Mouse (Mus musculus) embryonic facial prominence, embryonic 12.5 days (tissue): Measurements from ENCODE around the gene Pde4d. TPM values are rescaled to one million over a fixed set of nuclear protein-coding genes. Genes with fewer than 3 reads are reported as not detected.
A peak's percentile ranks its signal among the peaks of the same experiment; 100 is the strongest.

Experiments
- ATAC-seq: fragments of 200-750 bp; cut with Nextera tagmentation; 2 replicates; pipeline ENCODE4 v1.8.0; 2017; ENCODE audit not compliant: insufficient number of reproducible peaks, insufficient read depth, low FRiP score, low TSS enrichment
- H3K27ac ChIP-seq: fragments of 300-500 bp; sonication (generic); 2 replicates; pipeline ENCODE4 v1.5.1; 2016; ENCODE audit warnings: mild to moderate bottlenecking
- H3K27me3 ChIP-seq: fragments of 300-500 bp; sonication (generic); 2 replicates; pipeline ENCODE4 v1.6.1; 2016; ENCODE audit warnings: mild to moderate bottlenecking, moderate library complexity
- H3K36me3 ChIP-seq: fragments of 300-500 bp; sonication (generic); 2 replicates; pipeline ENCODE4 v1.6.1; 2016; ENCODE audit warnings: mild to moderate bottlenecking
- H3K4me1 ChIP-seq: fragments of 300-500 bp; sonication (generic); 2 replicates; pipeline ENCODE4 v1.6.1; 2016
- H3K4me2 ChIP-seq: fragments of 300-500 bp; sonication (generic); replicated peaks from 2 replicates; pipeline ENCODE4 v1.6.1; 2016; ENCODE audit warnings: mild to moderate bottlenecking, moderate library complexity
- H3K4me3 ChIP-seq: fragments of 300-500 bp; sonication (generic); 2 replicates; pipeline ENCODE4 v1.5.1; 2016; ENCODE audit warnings: mild to moderate bottlenecking
- H3K9ac ChIP-seq: fragments of 300-500 bp; sonication (generic); 2 replicates; pipeline ENCODE4 v1.6.1; 2016; ENCODE audit warnings: mild to moderate bottlenecking, moderate library complexity
- H3K9me3 ChIP-seq: fragments of 300-500 bp; sonication (generic); 2 replicates; pipeline ENCODE4 v1.6.1; 2016; ENCODE audit warnings: mild to moderate bottlenecking, moderate library complexity
- WGBS: fragments of 180-500 bp; shearing (Covaris S2); methylation state at CpG from one replicate; pipeline ENCODE4 v1.1.7; 2016; 5-methylcytosine and 5-hydroxymethylcytosine counted together
- polyA plus RNA-seq: library from polyadenylated mRNA; unstranded; fragments of >200 nt; fragmentation: Nextera tagmentation; extraction: Ambion mirVana; gene quantifications from 2 replicates; pipeline ENCODE4 v1.2.1, GENCODE M21; 2016

The Pde4d gene
- polyA plus RNA-seq, 1 experiment from 2014 or later: 20.4 TPM

DNA sequence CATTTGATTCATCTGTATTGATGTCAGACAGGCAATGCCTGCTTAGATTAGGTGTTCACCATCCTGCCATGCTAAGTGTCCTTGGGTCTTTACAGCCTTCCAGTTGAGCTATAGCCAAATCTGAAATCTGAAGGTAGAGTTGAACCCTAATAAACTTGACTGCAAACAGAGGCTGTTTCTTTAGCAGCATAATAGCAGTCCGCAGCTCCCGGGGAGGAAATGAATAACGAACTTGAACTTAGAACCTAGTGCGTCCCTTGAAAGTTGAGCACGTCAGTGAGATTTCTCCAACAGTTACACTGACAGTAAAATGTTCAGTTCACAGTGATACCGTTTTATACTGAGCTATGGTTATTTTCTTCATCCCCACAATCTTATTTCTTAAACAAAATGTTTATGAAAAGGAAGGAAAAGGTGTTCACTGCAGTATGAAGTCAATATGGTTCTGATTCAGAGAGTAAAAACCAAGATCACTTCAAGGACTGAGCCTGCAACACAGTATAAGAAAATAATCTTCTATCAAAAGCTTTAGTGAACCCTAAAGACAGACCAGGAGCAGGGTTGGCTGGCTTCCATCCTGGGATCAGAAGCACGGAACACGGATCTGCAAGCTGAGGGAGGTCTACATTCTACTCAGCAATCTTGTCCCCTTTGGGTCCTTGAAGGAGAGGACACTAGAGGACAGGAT, 1372.1 kb downstream of the Pde4d start:
- Histone ChIP-seq H3K4me2 (peak overlapping the region; percentile 56), H3K4me1 (peaks cover 43% of the 10 kb centered on the region), H3K27me3 (no peaks in the 10 kb centered on the region), H3K27ac (peak overlapping the region; percentile 97), H3K36me3 (no peaks in the 10 kb centered on the region), H3K9ac (no peak overlapping the region), H3K4me3 (peak overlapping the region; percentile 32), H3K9me3 (no peaks in the 10 kb centered on the region)
- peak; percentile 52 for ATAC-seq
- 5% methylated on average over 8 of the region's 8 CpGs for WGBS

GRCm38 (mm10) chr13:109822413-109823298, 1372.9 kb downstream of the Pde4d start:
- peaks cover 43% of the 10 kb centered on the region for H3K4me1 ChIP-seq
- ATAC-seq: peak; percentile 90
- WGBS: under 1% methylated on average over 15 of the region's 15 CpGs

GRCm38 (mm10) chr13:109823307-109824031, 1373.7 kb downstream of the Pde4d start:
- no peak overlapping the region for H3K9ac ChIP-seq
- peak overlapping the region; percentile 56 for H3K4me2 ChIP-seq
- peak overlapping the region; percentile 97 for H3K27ac ChIP-seq
- no peaks in the 10 kb centered on the region for H3K9me3 ChIP-seq
- 11% methylated on average over 11 of the region's 11 CpGs for WGBS
- H3K4me1 ChIP-seq: peaks cover 43% of the 10 kb centered on the region
- 0 out of 2 replicates have a peak, but pooled peaks have one; percentile 36 for ATAC-seq
- H3K36me3 ChIP-seq: no peaks in the 10 kb centered on the region
- H3K27me3 ChIP-seq: no peaks in the 10 kb centered on the region
- H3K4me3 ChIP-seq: no peak overlapping the region; the same call in 1 of the 2 replicates

More at GRCm38 (mm10) chr13:109822413-109823298, 1372.9 kb downstream of the Pde4d start:
- peak overlapping the region; percentile 48; the same call in 1 of the 2 replicates for H3K9ac ChIP-seq
- H3K27me3 ChIP-seq: no peaks in the 10 kb centered on the region
- peak overlapping the region; percentile 97 for H3K27ac ChIP-seq
- no peaks in the 10 kb centered on the region for H3K36me3 ChIP-seq
- H3K9me3 ChIP-seq: no peaks in the 10 kb centered on the region
- H3K4me2 ChIP-seq: peak overlapping the region; percentile 56
- H3K4me3 ChIP-seq: peak overlapping the region; percentile 32

- WGBS: 74% methylated on average over 6 of the region's 6 CpGs
- H3K36me3 ChIP-seq: no peaks in the 10 kb centered on the region
- no peak overlapping the region for H3K27ac ChIP-seq
- no peaks in the 10 kb centered on the region for H3K27me3 ChIP-seq
- no peak overlapping the region for H3K4me2 ChIP-seq
- ATAC-seq: no peak
- no peak overlapping the region for H3K9ac ChIP-seq
- no peaks in the 10 kb centered on the region for H3K9me3 ChIP-seq
- peaks cover 32% of the 10 kb centered on the region for H3K4me1 ChIP-seq
- no peak overlapping the region for H3K4me3 ChIP-seq
These were observed 1376.1 kb downstream of the Pde4d start for GRCm38 (mm10) chr13:109825891-109826290.

DNA sequence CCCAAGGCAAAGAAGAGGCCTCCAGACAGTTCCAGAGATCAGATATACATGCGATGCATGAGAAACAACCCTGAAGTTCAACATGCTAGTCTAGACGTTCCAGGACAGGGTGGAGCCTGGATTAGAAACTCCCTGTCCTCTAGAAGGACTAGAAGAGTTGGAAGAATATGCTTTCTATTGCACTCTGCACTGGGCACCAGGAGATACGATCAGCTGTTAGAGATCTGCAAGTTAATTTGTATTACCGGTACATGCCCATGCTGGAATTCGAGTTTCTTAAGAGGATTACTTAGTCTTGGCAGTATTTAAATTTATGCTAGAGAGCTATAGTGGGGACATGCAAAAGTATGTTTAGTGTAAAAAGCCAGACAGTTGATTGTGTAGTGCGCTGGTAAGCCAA, 1377.6 kb downstream of the Pde4d start:
- H3K27ac ChIP-seq: no peak overlapping the region
- ATAC-seq: no peak
- H3K36me3 ChIP-seq: no peaks in the 10 kb centered on the region
- no peaks in the 10 kb centered on the region for H3K27me3 ChIP-seq
- no peaks in the 10 kb centered on the region for H3K9me3 ChIP-seq
- 81% methylated on average over 6 of the region's 6 CpGs for WGBS
- no peak overlapping the region for H3K9ac ChIP-seq
- peaks cover 22% of the 10 kb centered on the region for H3K4me1 ChIP-seq
- H3K4me2 ChIP-seq: no peak overlapping the region
- no peak overlapping the region for H3K4me3 ChIP-seq

- Histone ChIP-seq H3K9me3 (no peaks in the 10 kb centered on the region), H3K36me3 (no peaks in the 10 kb centered on the region), H3K4me2 (no peak overlapping the region), H3K27me3 (no peaks in the 10 kb centered on the region), H3K27ac (no peak overlapping the region), H3K9ac (no peak overlapping the region), H3K4me1 (peaks cover 19% of the 10 kb centered on the region), H3K4me3 (no peak overlapping the region)
- ATAC-seq: no peak
- WGBS: 85% methylated on average over 3 of the region's 3 CpGs
These were observed 1378.2 kb downstream of the Pde4d start for GRCm38 (mm10) chr13:109827909-109828308.

GRCm38 (mm10) chr13:109829444-109829843, 1379.7 kb downstream of the Pde4d start:
- H3K36me3 ChIP-seq: no peaks in the 10 kb centered on the region
- no peak for ATAC-seq
- no peak overlapping the region for H3K27ac ChIP-seq
- H3K27me3 ChIP-seq: no peaks in the 10 kb centered on the region
- H3K4me3 ChIP-seq: no peak overlapping the region
- H3K9ac ChIP-seq: no peak overlapping the region
- no peaks in the 10 kb centered on the region for H3K9me3 ChIP-seq
- 76% methylated on average over 3 of the region's 3 CpGs for WGBS
- H3K4me1 ChIP-seq: peaks cover 5% of the 10 kb centered on the region
- no peak overlapping the region for H3K4me2 ChIP-seq

DNA sequence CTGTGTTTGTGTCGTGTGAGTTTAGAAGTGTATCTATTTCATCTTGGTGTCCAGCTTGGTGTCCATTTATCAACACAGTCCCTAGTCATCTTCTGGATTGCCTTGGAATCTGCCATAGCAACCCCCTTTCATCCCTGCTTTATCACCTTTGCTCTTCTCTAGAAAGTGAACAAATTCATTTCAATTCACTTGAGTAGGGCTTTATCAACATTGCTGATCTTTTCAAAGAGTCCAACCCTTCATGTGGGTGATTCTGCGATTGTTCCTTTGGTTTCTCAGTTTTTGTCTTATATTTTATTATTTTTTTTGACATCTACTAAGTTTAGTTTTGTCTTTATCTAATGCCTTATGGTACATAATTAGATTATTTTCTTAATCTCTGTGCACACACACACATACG, 1385.2 kb downstream of the Pde4d start:
- Histone ChIP-seq H3K4me2 (no peak overlapping the region), H3K4me1 (no peaks in the 10 kb centered on the region), H3K27me3 (no peaks in the 10 kb centered on the region), H3K9ac (no peak overlapping the region), H3K27ac (no peak overlapping the region), H3K4me3 (no peak overlapping the region), H3K36me3 (no peaks in the 10 kb centered on the region), H3K9me3 (no peaks in the 10 kb centered on the region)
- no peak for ATAC-seq
- WGBS: 91% methylated on average over 3 of the region's 3 CpGs

DNA sequence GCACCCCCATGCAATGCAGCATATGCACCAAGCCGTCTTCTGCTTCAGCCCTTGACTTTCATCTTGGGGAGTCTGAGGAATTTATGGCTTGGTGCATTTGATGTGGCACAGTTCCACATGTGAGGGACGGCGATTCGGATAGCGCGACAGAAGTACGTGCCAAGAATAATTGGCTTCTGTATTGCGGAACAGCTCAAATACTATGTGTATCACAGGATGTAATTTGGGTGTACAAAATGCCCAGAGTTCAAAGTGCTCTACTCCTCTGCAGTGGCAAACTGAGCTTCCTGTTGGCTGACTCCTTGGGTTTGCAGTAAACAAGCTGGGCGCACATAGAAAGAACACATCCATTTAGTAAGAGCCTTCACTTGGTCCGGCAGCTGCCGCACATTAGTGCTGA, 1387.7 kb downstream of the Pde4d start:
- Histone ChIP-seq H3K9me3 (no peaks in the 10 kb centered on the region), H3K27ac (no peak overlapping the region), H3K27me3 (no peaks in the 10 kb centered on the region), H3K4me2 (no peak overlapping the region), H3K36me3 (no peaks in the 10 kb centered on the region), H3K4me1 (no peaks in the 10 kb centered on the region), H3K9ac (no peak overlapping the region), H3K4me3 (no peak overlapping the region)
- 72% methylated on average over 11 of the region's 11 CpGs for WGBS
- ATAC-seq: no peak

DNA sequence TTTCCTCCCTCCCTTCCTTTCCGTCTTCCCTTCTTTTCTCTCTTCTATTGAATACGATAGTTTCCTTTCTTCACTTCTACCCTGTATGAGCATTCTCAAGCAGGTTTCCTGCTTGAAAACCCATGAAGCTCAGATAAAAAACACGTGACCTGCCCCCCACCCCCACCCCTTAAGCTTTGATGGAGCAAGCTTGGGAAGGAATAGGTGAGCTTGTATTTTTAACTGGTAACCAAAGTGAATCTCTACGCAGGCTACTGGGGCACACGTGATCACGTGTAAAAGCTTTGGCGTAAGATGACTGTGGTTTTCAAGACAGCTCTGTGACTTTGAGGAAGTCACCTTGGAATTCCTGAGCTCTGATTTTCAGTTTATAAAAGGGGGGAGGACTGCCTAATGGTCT, 1388.2 kb downstream of the Pde4d start:
- 86% methylated on average over 7 of the region's 7 CpGs for WGBS
- H3K4me2 ChIP-seq: no peak overlapping the region

DNA sequence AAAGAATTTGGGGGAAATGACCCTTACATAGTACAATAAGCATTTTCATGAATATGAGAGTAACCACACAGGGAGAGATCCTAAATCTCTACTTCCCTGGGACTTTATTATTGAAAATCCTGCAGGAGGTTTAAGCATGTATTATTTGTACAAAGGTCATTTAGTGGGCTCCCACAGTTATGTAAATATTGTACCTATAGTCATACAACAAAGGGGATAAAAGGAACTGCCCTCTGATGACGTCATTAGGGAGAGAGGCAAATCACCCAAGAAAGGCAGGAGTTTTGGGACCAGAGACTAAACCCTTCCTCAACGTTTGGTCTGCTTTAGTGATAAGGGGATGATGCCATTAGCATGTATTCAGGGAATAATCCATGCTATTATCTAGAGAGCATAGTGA, 1390.5 kb downstream of the Pde4d start:
- H3K9ac ChIP-seq: no peak overlapping the region
- H3K9me3 ChIP-seq: no peaks in the 10 kb centered on the region
- H3K27ac ChIP-seq: no peak overlapping the region
- WGBS: 32% methylated on average over 2 of the region's 2 CpGs
- H3K36me3 ChIP-seq: no peaks in the 10 kb centered on the region
- no peak overlapping the region for H3K4me3 ChIP-seq
- no peaks in the 10 kb centered on the region for H3K4me1 ChIP-seq
- H3K4me2 ChIP-seq: no peak overlapping the region
- ATAC-seq: no peak
- H3K27me3 ChIP-seq: no peaks in the 10 kb centered on the region

More for the DNA sequence above, 1388.2 kb downstream of the Pde4d start:
- Histone ChIP-seq H3K9me3 (no peaks in the 10 kb centered on the region), H3K4me1 (no peaks in the 10 kb centered on the region), H3K27me3 (no peaks in the 10 kb centered on the region), H3K9ac (no peak overlapping the region), H3K36me3 (no peaks in the 10 kb centered on the region), H3K4me3 (no peak overlapping the region), H3K27ac (no peak overlapping the region)
- ATAC-seq: no peak
